Mouse (Mus musculus) limb, embryonic 11.5 days (tissue): ENCODE results near the gene Tmem273. TPM values are rescaled to one million over a fixed set of nuclear protein-coding genes. Genes with fewer than 3 reads are reported as not detected.

Source experiments
- ATAC-seq: fragments of 200-750 bp; cut with Nextera tagmentation; 2 replicates; pipeline ENCODE4 v1.8.0; 2017; ENCODE audit warnings: low read depth; ENCODE audit not compliant: insufficient number of reproducible peaks, low FRiP score, low TSS enrichment
- DNase-seq: peaks from one replicate; pipeline ENCODE4 v3.0.0-alpha.2; 2015; ENCODE audit warnings: low spot score
- H3K27ac ChIP-seq: fragments of 300-500 bp; sonication (generic); replicated peaks from 2 replicates; pipeline ENCODE4 v1.5.1; 2014; ENCODE audit warnings: low read depth, mild to moderate bottlenecking, low read length
- H3K27me3 ChIP-seq: fragments of 300-500 bp; sonication (generic); 2 replicates; pipeline ENCODE4 v1.6.1; 2014; ENCODE audit warnings: mild to moderate bottlenecking, low read length, mixed read lengths; ENCODE audit not compliant: control insufficient read depth, insufficient read depth
- H3K36me3 ChIP-seq: fragments of 300-500 bp; sonication (generic); 2 replicates; pipeline ENCODE4 v1.6.1; 2014; ENCODE audit warnings: mild to moderate bottlenecking, low read length, moderate library complexity, mixed read lengths; ENCODE audit not compliant: control insufficient read depth, insufficient read depth
- H3K4me1 ChIP-seq: fragments of 300-500 bp; sonication (generic); 2 replicates; pipeline ENCODE4 v1.6.1; 2014; ENCODE audit warnings: low read length, mixed read lengths; ENCODE audit not compliant: control insufficient read depth, insufficient read depth
- H3K4me2 ChIP-seq: fragments of 300-500 bp; sonication (generic); 2 replicates; pipeline ENCODE4 v1.6.1; 2014; ENCODE audit warnings: low read depth, mild to moderate bottlenecking, moderate library complexity; ENCODE audit not compliant: severe bottlenecking
- H3K4me3 ChIP-seq: fragments of 300-500 bp; sonication (generic); 2 replicates; pipeline ENCODE4 v1.5.1; 2014; ENCODE audit warnings: low read depth, low read length
- H3K9ac ChIP-seq: fragments of 300-500 bp; sonication (generic); 2 replicates; pipeline ENCODE4 v1.6.1; 2014; ENCODE audit warnings: mild to moderate bottlenecking, low read length
- H3K9me3 ChIP-seq: fragments of 300-500 bp; sonication (generic); 2 replicates; pipeline ENCODE4 v1.6.1; 2016; ENCODE audit warnings: low read length; ENCODE audit not compliant: control insufficient read depth
- WGBS: fragments of 180-500 bp; shearing (Covaris S2); extraction: QIAGEN DNeasy Blood & Tissue Kit; methylation state at CpG from one replicate; pipeline ENCODE4 v1.1.7; 2014; 5-methylcytosine and 5-hydroxymethylcytosine counted together
- polyA plus RNA-seq: library from polyadenylated mRNA; unstranded; fragments of >200 nt; fragmentation: Nextera tagmentation; extraction: Ambion mirVana; gene quantifications from 2 replicates; pipeline ENCODE4 v1.2.1, GENCODE M21; 2014

Tmem273 gene
- 0.25 TPM in 1 of 2 replicates, not detected in the other for polyA plus RNA-seq

DNA sequence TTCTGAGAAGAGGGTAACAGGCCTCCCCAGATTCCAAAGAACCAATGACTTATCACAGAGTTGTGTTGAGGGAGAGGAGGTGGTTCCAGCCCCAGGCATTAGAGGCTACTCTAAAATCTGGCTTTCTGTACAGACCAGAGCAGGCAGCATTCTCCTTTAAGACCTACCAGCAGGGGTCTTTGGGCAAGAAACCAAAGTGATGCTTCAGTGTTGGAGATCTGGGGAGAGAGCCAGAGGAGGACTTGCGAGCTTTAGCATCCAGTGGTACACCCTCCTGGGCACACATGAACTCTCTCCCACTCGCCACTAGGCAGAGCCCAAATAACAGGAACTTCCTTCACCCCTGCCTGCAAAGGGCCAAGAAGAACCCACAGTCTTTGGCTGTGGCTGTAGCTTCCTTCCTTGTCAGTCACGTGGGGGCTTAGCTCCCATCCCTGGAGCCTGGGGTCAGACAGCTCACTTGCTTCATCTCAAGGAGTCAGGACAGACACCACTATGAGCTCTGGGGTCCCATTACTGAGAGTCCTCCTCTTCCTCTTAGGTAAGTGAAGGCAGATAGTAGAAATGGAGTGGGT is at the start of gene Tmem273:
Tmem273 (plus strand) TSS at position 408 of the 575 bp plus-strand sequence.
- Histone ChIP-seq H3K27me3 (no peaks in the 10 kb centered on the region), H3K4me2 (no peak within 1 kb of the TSS), H3K9me3 (no peaks in the 10 kb centered on the region), H3K4me1 (no peaks in the 10 kb centered on the region), H3K36me3 (no peaks in the 10 kb centered on the region), H3K27ac (no peak within 1 kb of the TSS), H3K9ac (no peak within 1 kb of the TSS), H3K4me3 (no peak within 1 kb of the TSS)
- WGBS: 88% methylated on average over 3 of the region's 3 CpGs
- DNase-seq (no peak), ATAC-seq (no peak)

GRCm38 (mm10) chr14:32736561-32736960 is 49.2 kb upstream of the Tmem273 start:
- no peak overlapping the region for H3K4me2 ChIP-seq
- H3K27me3 ChIP-seq: no peaks in the 10 kb centered on the region
- no peaks in the 10 kb centered on the region for H3K4me1 ChIP-seq
- no peaks in the 10 kb centered on the region for H3K36me3 ChIP-seq
- no peak for DNase-seq
- H3K27ac ChIP-seq: no peak overlapping the region
- ATAC-seq: no peak
- WGBS: 73% methylated on average over 6 of the region's 6 CpGs
- no peak overlapping the region for H3K9ac ChIP-seq
- H3K4me3 ChIP-seq: no peak overlapping the region
- no peaks in the 10 kb centered on the region; the same call in 1 of the 2 replicates for H3K9me3 ChIP-seq

GRCm38 (mm10) chr14:32738586-32738985 is 47.2 kb upstream of the Tmem273 start:
- Histone ChIP-seq H3K9me3 (no peaks in the 10 kb centered on the region; the same call in 1 of the 2 replicates), H3K27me3 (no peaks in the 10 kb centered on the region), H3K4me1 (no peaks in the 10 kb centered on the region), H3K27ac (no peak overlapping the region), H3K36me3 (no peaks in the 10 kb centered on the region), H3K4me2 (no peak overlapping the region), H3K9ac (no peak overlapping the region), H3K4me3 (no peak overlapping the region)
- 94% methylated on average over 5 of the region's 5 CpGs for WGBS
- DNase-seq: no peak
- no peak for ATAC-seq

DNA sequence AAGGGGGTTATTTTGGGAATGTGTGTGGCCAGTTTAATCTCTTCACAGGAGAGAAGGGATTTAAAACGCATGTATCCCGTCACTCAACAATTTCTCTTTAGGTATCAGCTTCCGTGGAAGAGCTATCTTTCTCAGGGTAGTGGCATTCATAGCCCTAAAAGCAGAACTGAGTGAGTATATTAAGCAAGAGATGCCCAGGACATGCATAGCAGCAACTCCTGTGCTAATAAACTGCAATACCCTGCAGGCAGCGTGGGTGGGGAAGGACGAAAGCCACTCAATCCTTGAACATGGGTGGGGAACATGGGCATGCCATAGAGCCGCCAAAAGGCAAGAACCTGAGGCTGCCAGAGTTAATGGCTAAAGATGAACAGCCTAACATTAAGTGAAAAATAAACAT is 37.2 kb upstream of the Tmem273 start:
- 84% methylated on average over 6 of the region's 6 CpGs for WGBS
- no peak for DNase-seq
- no peak overlapping the region for H3K4me2 ChIP-seq

GRCm38 (mm10) chr14:32750727-32751126 is 35.0 kb upstream of the Tmem273 start:
- H3K27ac ChIP-seq: no peak overlapping the region

More for the DNA sequence above, 37.2 kb upstream of the Tmem273 start:
- H3K9me3 ChIP-seq: no peaks in the 10 kb centered on the region
- H3K27ac ChIP-seq: no peak overlapping the region
- H3K4me1 ChIP-seq: no peaks in the 10 kb centered on the region
- no peak overlapping the region for H3K9ac ChIP-seq
- no peak for ATAC-seq
- no peaks in the 10 kb centered on the region for H3K36me3 ChIP-seq
- no peak overlapping the region for H3K4me3 ChIP-seq
- no peaks in the 10 kb centered on the region for H3K27me3 ChIP-seq

DNA sequence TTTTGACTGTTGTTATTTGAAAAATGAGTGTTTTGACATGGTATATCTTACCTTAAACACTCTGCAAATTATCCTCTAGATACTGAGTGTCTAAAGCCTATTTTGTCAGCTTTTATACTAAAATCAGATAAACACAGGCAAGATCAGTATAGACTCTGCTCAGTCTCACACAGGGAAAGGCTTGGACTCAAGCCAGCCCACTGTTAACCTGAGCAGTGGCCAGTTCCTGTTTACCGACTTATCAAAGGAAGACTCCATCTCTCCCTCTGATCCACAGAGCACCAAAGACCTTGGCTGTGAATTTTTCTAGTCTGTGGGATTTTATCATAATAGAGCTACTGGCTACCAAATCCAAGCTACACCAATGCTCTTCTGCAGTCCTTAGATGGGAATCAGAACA is 31.5 kb upstream of the Tmem273 start:
- no peaks in the 10 kb centered on the region for H3K27me3 ChIP-seq
- H3K4me2 ChIP-seq: no peak overlapping the region
- DNase-seq (no peak), ATAC-seq (no peak)
- no peaks in the 10 kb centered on the region for H3K36me3 ChIP-seq
- 74% methylated on average over 1 of the region's 1 CpGs for WGBS
- H3K9me3 ChIP-seq: no peaks in the 10 kb centered on the region
- no peaks in the 10 kb centered on the region for H3K4me1 ChIP-seq
- no peak overlapping the region for H3K27ac ChIP-seq
- no peak overlapping the region for H3K4me3 ChIP-seq
- H3K9ac ChIP-seq: no peak overlapping the region

More at GRCm38 (mm10) chr14:32750727-32751126, 35.0 kb upstream of the Tmem273 start:
- Histone ChIP-seq H3K36me3 (no peaks in the 10 kb centered on the region), H3K4me3 (no peak overlapping the region), H3K4me1 (no peaks in the 10 kb centered on the region), H3K9me3 (no peaks in the 10 kb centered on the region), H3K9ac (no peak overlapping the region), H3K27me3 (no peaks in the 10 kb centered on the region), H3K4me2 (no peak overlapping the region)
- DNase-seq (no peak), ATAC-seq (no peak)
- 91% methylated on average over 6 of the region's 6 CpGs for WGBS

DNA sequence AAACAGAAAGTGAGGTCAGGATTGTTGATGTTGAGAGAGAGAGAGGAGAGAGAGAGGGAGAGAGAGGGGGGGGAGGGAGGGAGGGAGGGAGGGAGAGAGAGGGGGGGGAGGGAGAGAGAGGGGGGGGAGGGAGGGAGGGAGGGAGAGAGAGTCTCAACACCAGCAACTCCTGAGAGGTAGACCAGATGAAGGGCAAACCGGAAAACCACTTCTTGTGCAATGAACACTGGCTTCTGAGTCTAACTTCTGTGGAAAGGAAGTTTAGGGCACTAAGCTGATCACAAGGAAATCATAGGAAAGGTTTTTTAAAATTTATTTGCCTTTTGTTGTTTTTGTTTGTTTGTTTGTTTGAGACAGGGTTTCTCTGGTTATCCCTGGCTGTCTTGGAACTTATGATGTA is 23.6 kb upstream of the Tmem273 start:
- no peak for DNase-seq
- Histone ChIP-seq H3K9ac (no peak overlapping the region), H3K36me3 (no peaks in the 10 kb centered on the region), H3K9me3 (no peaks in the 10 kb centered on the region), H3K4me2 (no peak overlapping the region), H3K4me1 (no peaks in the 10 kb centered on the region), H3K27ac (no peak overlapping the region), H3K4me3 (no peak overlapping the region), H3K27me3 (no peaks in the 10 kb centered on the region)
- WGBS: 84% methylated on average over 1 of the region's 1 CpGs
- ATAC-seq: no peak

- Histone ChIP-seq H3K27ac (no peak overlapping the region), H3K36me3 (no peaks in the 10 kb centered on the region), H3K9me3 (no peaks in the 10 kb centered on the region), H3K4me3 (no peak overlapping the region), H3K4me1 (no peaks in the 10 kb centered on the region), H3K9ac (no peak overlapping the region), H3K27me3 (no peaks in the 10 kb centered on the region), H3K4me2 (no peak overlapping the region)
- WGBS: 75% methylated on average over 6 of the region's 6 CpGs
- ATAC-seq (no peak), DNase-seq (no peak)
These were observed 15.2 kb upstream of the Tmem273 start for GRCm38 (mm10) chr14:32770563-32770962.

- Histone ChIP-seq H3K27ac (no peak overlapping the region), H3K9me3 (no peaks in the 10 kb centered on the region), H3K36me3 (no peaks in the 10 kb centered on the region), H3K27me3 (no peaks in the 10 kb centered on the region), H3K9ac (no peak overlapping the region), H3K4me2 (no peak overlapping the region), H3K4me3 (no peak overlapping the region), H3K4me1 (no peaks in the 10 kb centered on the region)
- no peak for ATAC-seq
- DNase-seq: no peak
- WGBS: 82% methylated on average over 4 of the region's 4 CpGs
These were observed 13.7 kb upstream of the Tmem273 start for GRCm38 (mm10) chr14:32772085-32772484.
